Mouse (Mus musculus) adrenal gland, adult 8-10 months (tissue): ENCODE results near the gene Gm4981. TPM values are rescaled to one million over a fixed set of nuclear protein-coding genes. Genes with fewer than 3 reads are reported as not detected.
"Not testable (repeated sequence)": the region's sequence is repeated elsewhere in the genome, so short reads cannot be mapped to it uniquely, and the experiment has no call there.

Experiments used
- DNase-seq: peaks from one replicate; pipeline ENCODE4 v3.0.0; 2022
- total RNA-seq, 4 experiments: library from RNA; stranded (reverse); gene quantifications; 2 replicates each; pipeline ENCODE4 v1.2.4; 2022

The Gm4981 gene
- total RNA-seq, 4 experiments from 2014 or later, result not detected

DNA sequence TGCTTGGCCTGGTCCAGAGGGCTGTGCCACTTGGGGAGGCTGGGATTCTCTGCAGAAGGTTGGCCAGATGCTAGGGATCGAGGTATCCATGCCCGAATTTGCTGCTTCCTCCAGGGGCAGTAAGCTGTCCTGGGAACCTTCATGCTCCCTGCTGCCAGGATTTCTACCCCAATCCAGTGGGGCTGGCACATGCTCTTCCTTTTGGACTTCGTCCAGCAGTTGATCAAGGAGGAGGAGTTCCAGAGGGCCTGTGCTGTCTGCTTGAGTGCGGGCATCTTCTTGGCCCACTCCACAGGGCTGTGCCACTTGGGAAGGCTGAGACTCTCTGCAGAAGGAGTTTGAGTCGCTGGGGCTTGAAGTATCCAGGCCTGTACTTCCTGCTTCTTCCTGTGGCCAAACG lies 13.3 kb downstream of the Gm4981 start:
- DNase-seq, result not testable (repeated sequence)

DNA sequence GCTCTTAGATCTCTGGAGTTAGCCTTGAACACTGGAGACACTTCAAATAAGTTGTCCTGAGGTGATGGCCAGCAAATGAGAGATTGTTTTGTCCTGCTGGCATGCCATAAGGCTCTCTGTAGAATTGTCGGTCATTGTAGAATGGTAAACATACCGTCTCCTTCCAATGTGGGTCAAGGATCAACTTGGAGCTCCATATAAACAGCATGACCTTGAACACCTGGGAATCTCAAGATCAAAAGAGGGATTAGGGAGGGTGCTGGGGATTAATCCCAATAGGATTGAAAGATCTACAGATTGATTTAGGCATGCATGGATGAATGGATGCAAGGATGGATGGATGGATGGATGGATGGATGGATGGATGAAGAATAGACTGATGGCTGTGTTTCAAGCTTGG lies 14.9 kb downstream of the Gm4981 start:
- DNase-seq, result not testable (repeated sequence)

GRCm38 (mm10) chr10:58220726-58221125 lies 15.8 kb downstream of the Gm4981 start:
- no peak for DNase-seq

- no peak for DNase-seq
Observed at GRCm38 (mm10) chr10:58217366-58217765, 19.1 kb downstream of the Gm4981 start.

GRCm38 (mm10) chr10:58215353-58215752 lies 21.1 kb downstream of the Gm4981 start:
- no peak for DNase-seq

DNA sequence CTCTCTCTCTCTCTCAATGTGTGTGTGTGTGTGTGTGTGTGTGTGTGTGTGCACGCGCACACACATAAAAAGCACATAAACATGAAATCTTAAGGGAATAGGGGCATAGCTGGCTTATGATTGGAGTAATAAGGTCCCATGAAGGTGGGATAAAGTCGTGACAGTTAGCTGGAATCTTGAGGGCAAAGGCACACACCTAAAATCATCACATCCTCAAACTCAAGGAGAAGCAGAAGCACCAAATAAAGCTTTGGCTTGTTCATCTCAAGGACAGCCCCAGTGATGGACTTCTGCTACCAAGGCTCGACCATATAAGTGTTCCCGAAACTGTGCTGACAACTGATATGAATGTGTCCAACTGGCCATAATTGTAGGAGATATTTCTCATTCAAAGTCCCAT lies 21.6 kb downstream of the Gm4981 start:
- no peak for DNase-seq

GRCm38 (mm10) chr10:58214497-58214896 lies 22.0 kb downstream of the Gm4981 start:
- DNase-seq, result no peak

- no peak for DNase-seq
Observed at GRCm38 (mm10) chr10:58212230-58212629, 24.3 kb downstream of the Gm4981 start.

- DNase-seq, result no peak
Observed at GRCm38 (mm10) chr10:58211213-58211612, 25.3 kb downstream of the Gm4981 start.

- no peak for DNase-seq
Observed at GRCm38 (mm10) chr10:58210514-58210913, 26.0 kb downstream of the Gm4981 start.

DNA sequence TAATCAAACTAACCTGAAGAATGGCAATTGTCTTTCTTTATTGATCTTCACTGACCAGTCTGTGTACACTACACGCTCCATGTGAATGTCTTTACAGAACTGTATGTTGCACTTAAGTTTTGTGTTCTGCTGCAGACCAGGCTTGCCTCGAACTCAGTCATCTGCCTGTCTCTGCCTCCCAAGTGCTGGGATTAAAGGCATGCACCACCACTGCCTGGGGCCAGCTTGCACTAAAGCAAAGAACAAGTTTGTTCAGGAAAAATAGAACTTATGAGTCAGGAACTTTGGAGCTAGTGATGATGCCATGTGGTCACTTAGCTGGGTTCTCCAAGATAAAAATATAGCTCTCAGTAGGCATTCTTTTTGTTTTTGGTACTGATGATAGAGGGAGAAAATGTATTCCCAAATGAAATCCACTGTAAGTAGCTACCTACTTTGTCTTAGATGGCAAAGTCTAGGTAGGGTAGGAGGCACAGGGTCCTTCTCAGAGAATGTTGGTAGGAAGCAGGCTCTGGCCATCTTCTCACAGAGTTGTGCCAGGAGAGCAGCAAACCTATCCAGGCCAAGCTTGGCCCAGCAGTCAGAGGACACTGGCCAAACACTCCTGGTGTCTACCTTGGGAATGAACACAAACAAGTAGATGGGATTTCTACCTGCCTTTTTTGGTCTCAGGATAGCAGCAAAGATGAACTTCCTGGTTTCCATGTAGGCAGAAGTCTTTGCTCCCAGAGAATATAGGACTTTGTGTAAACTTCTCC lies 26.6 kb downstream of the Gm4981 start:
- no peak for DNase-seq

DNA sequence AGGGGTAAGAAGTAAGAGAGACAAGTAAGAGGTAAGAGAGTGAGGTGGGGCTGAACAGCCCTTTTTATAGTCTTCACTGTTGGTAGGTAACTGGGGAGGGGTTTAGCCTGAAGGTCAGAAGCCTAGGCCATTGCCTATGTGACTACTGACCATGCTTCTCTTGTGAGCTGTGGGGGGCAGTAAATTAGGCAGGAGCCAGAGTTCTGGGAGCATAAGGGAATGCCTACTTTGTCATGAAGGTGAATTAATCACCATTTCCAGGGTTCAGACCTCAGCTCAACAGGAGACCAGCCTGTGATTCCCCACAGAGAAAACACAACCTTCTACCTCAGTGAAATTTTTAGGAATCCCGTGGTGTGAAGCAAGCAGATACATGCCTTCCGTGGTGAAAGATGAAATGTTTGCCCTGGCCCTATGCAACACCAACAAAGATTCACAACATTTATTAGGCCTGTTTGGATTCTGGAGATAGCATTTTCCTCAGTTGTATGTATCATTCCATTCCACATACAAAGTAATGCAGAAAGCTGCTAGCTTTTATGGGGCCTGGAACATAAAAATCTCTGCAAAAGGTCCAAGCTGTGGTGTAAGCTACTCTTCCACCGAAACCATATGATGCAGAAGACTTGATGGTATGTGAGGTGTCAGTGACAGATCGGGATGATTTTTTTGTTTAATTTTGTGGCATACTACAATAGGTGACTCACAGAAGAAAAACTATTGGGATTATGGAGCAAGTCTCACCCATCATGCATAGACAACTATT lies 29.7 kb downstream of the Gm4981 start:
- no peak for DNase-seq

GRCm38 (mm10) chr10:58205986-58206385 lies 30.5 kb downstream of the Gm4981 start:
- DNase-seq, result no peak

Other genes with a start within 250 kb of the Gm4981 start
- not detected for gene AW822073, start 11.8 kb downstream of the Gm4981 start, total RNA-seq
- not detected for gene Duxf3, start 4.0 kb downstream of the Gm4981 start, total RNA-seq
- gene Gcc2, start 18.8 kb upstream of the Gm4981 start, total RNA-seq, result 10 to 100 TPM; 49.4 to 60.0 (median 54.1) TPM
- 10 to 100 TPM; 47.0 to 58.9 (median 49.3) TPM for gene Lims1, start 86.8 kb upstream of the Gm4981 start, total RNA-seq
- gene Ranbp2, start 210.2 kb upstream of the Gm4981 start, total RNA-seq, result 10 to 100 TPM; 71.4 to 82.9 (median 80.8) TPM